Mouse (Mus musculus) bone marrow macrophage, adult 2 months (primary cell): Measurements from ENCODE around the gene Pip5k1c.

Experiments
- CTCF ChIP-seq: IDR thresholded peaks from 2 replicates; pipeline ENCODE4 v1.5.1; 2012; ENCODE audit warnings: low read depth, mild to moderate bottlenecking, low read length, moderate library complexity
- POLR2A ChIP-seq: IDR thresholded peaks from 2 replicates; pipeline ENCODE4 v1.6.1; 2012; ENCODE audit warnings: mild to moderate bottlenecking, low read depth, low read length, borderline replicate concordance

GRCm38 (mm10) chr10:81365672-81366476, 73.1 kb downstream of the Pip5k1c start, which contains the start of gene 4930404N11Rik:
- TF ChIP-seq CTCF (no peak), POLR2A (no peak)
